Mouse (Mus musculus) heart, embryonic 11.5 days (tissue): ENCODE data around the gene Tom1l2. TPM values are rescaled to one million over a fixed set of nuclear protein-coding genes. Genes with fewer than 3 reads are reported as not detected.

ENCODE experiments used
- ATAC-seq: fragments of 200-750 bp; cut with Nextera tagmentation; replicated peaks from 2 replicates; pipeline ENCODE4 v1.8.0; 2017; ENCODE audit warnings: moderate library complexity; ENCODE audit not compliant: insufficient number of reproducible peaks, low FRiP score, low TSS enrichment
- H3K27ac ChIP-seq: fragments of 300-500 bp; sonication (generic); 2 replicates; pipeline ENCODE4 v1.5.1; 2014; ENCODE audit warnings: mild to moderate bottlenecking, low read depth, low read length
- H3K27me3 ChIP-seq: fragments of 300-500 bp; sonication (generic); 2 replicates; pipeline ENCODE4 v1.6.1; 2014; ENCODE audit warnings: mild to moderate bottlenecking, low read length, mixed read lengths; ENCODE audit not compliant: control insufficient read depth, insufficient read depth
- H3K36me3 ChIP-seq: fragments of 300-500 bp; sonication (generic); 2 replicates; pipeline ENCODE4 v1.6.1; 2014; ENCODE audit warnings: mild to moderate bottlenecking, low read length, moderate library complexity, mixed read lengths; ENCODE audit not compliant: control insufficient read depth, insufficient read depth
- H3K4me1 ChIP-seq: fragments of 300-500 bp; sonication (generic); 2 replicates; pipeline ENCODE4 v1.6.1; 2014; ENCODE audit warnings: low read length; ENCODE audit not compliant: control insufficient read depth, insufficient read depth
- H3K4me2 ChIP-seq: fragments of 300-500 bp; sonication (generic); 2 replicates; pipeline ENCODE4 v1.6.1; 2014; ENCODE audit warnings: mild to moderate bottlenecking, moderate library complexity
- H3K4me3 ChIP-seq: fragments of 300-500 bp; sonication (generic); 2 replicates; pipeline ENCODE4 v1.5.1; 2014; ENCODE audit warnings: low read depth, low read length
- H3K9ac ChIP-seq: fragments of 300-500 bp; sonication (generic); 2 replicates; pipeline ENCODE4 v1.6.1; 2014; ENCODE audit warnings: mild to moderate bottlenecking, low read depth, low read length, moderate library complexity
- H3K9me3 ChIP-seq: fragments of 300-500 bp; sonication (generic); replicated peaks from 2 replicates; pipeline ENCODE4 v1.6.1; 2016; ENCODE audit warnings: low read length; ENCODE audit not compliant: control insufficient read depth
- WGBS: fragments of 180-500 bp; shearing (Covaris S2); extraction: QIAGEN DNeasy Blood & Tissue Kit; methylation state at CpG from one replicate; pipeline ENCODE4 v1.1.7; 2014; ENCODE audit not compliant: insufficient replicate concordance; 5-methylcytosine and 5-hydroxymethylcytosine counted together
- polyA plus RNA-seq: library from polyadenylated mRNA; unstranded; fragments of >200 nt; fragmentation: Nextera tagmentation; extraction: Ambion mirVana; gene quantifications from 2 replicates; pipeline ENCODE4 v1.2.1, GENCODE M21; 2014

Tom1l2 gene
- polyA plus RNA-seq, 1 experiment from 2014 or later = 16.0 TPM

GRCm38 (mm10) chr11:60374481-60374880 is 21.8 kb upstream of the Tom1l2 start:
- Histone ChIP-seq H3K4me2 (no peak overlapping the region), H3K9me3 (no peaks in the 10 kb centered on the region), H3K4me3 (no peak overlapping the region), H3K9ac (no peak overlapping the region), H3K27me3 (no peaks in the 10 kb centered on the region), H3K36me3 (no peaks in the 10 kb centered on the region), H3K4me1 (no peaks in the 10 kb centered on the region), H3K27ac (no peak overlapping the region)
- ATAC-seq = no peak
- 81% methylated on average over 6 of the region's 6 CpGs for WGBS

- Histone ChIP-seq H3K9ac (no peak overlapping the region), H3K4me2 (no peak overlapping the region), H3K27ac (no peak overlapping the region), H3K36me3 (no peaks in the 10 kb centered on the region), H3K9me3 (no peaks in the 10 kb centered on the region), H3K4me3 (no peak overlapping the region), H3K27me3 (no peaks in the 10 kb centered on the region), H3K4me1 (peaks cover 12% of the 10 kb centered on the region)
- WGBS = 80% methylated on average over 13 of the region's 13 CpGs
- no peak for ATAC-seq
Measured at GRCm38 (mm10) chr11:60370431-60370830, 17.7 kb upstream of the Tom1l2 start.

GRCm38 (mm10) chr11:60369448-60369847 is 16.7 kb upstream of the Tom1l2 start:
- no peaks in the 10 kb centered on the region for H3K27me3 ChIP-seq
- H3K9me3 ChIP-seq = no peaks in the 10 kb centered on the region
- H3K4me1 ChIP-seq = peaks cover 12% of the 10 kb centered on the region
- H3K9ac ChIP-seq = no peak overlapping the region
- H3K4me3 ChIP-seq = no peak overlapping the region
- 77% methylated on average over 4 of the region's 4 CpGs for WGBS
- ATAC-seq = no peak
- H3K36me3 ChIP-seq = no peaks in the 10 kb centered on the region
- no peak overlapping the region for H3K27ac ChIP-seq
- no peak overlapping the region for H3K4me2 ChIP-seq

DNA sequence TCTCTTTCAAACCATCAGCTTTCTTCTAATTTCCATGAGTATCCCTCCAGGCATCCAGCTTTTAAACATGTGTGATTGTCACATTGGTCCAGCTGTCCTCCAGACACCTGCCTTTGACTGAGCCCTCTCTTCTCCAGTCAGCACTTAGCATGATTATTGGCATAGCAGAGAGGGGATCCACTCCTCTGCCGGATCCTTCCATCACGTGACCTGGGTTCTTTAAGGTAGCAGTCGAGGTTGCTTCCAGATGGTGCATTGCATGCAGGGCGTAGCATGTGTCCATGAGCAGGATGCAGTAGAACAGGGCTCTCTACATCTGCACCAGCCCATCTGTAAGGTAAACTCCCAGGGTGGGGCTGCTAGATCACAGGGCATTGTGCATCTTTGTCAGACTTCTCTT is 16.2 kb upstream of the Tom1l2 start:
- WGBS = 63% methylated on average over 4 of the region's 4 CpGs
- no peak overlapping the region for H3K27ac ChIP-seq
- ATAC-seq = no peak

GRCm38 (mm10) chr11:60367256-60367655 is 14.6 kb upstream of the Tom1l2 start:
- no peaks in the 10 kb centered on the region for H3K36me3 ChIP-seq
- H3K4me2 ChIP-seq = no peak overlapping the region
- H3K9ac ChIP-seq = no peak overlapping the region
- no peak overlapping the region for H3K4me3 ChIP-seq
- no peaks in the 10 kb centered on the region for H3K27me3 ChIP-seq
- H3K27ac ChIP-seq = no peak overlapping the region
- H3K9me3 ChIP-seq = no peaks in the 10 kb centered on the region
- WGBS = 54% methylated on average over 3 of the region's 3 CpGs
- H3K4me1 ChIP-seq = peaks cover 12% of the 10 kb centered on the region
- no peak for ATAC-seq

More for the DNA sequence above, 16.2 kb upstream of the Tom1l2 start:
- no peak overlapping the region for H3K4me3 ChIP-seq
- no peaks in the 10 kb centered on the region for H3K36me3 ChIP-seq
- H3K4me2 ChIP-seq = no peak overlapping the region
- H3K9me3 ChIP-seq = no peaks in the 10 kb centered on the region
- H3K4me1 ChIP-seq = peaks cover 12% of the 10 kb centered on the region
- 0 out of 2 replicates have a peak overlapping the region, but pooled peaks have one; percentile 22 for H3K9ac ChIP-seq
- no peaks in the 10 kb centered on the region for H3K27me3 ChIP-seq

GRCm38 (mm10) chr11:60366239-60367019 is 13.7 kb upstream of the Tom1l2 start:
- H3K27ac ChIP-seq = peak overlapping the region; percentile 38; the same call in 1 of the 2 replicates
- 0 out of 2 replicates have a peak overlapping the region, but pooled peaks have one; percentile 43 for H3K9ac ChIP-seq
- no peaks in the 10 kb centered on the region for H3K9me3 ChIP-seq
- no peak for ATAC-seq
- H3K36me3 ChIP-seq = no peaks in the 10 kb centered on the region
- peaks cover 12% of the 10 kb centered on the region for H3K4me1 ChIP-seq
- no peaks in the 10 kb centered on the region for H3K27me3 ChIP-seq
- WGBS = 25% methylated on average over 16 of the region's 16 CpGs
- no peak overlapping the region for H3K4me3 ChIP-seq
- 0 out of 2 replicates have a peak overlapping the region, but pooled peaks have one; percentile 29 for H3K4me2 ChIP-seq

GRCm38 (mm10) chr11:60360631-60361201 is 8.0 kb upstream of the Tom1l2 start:
- H3K4me2 ChIP-seq = no peak overlapping the region
- no peaks in the 10 kb centered on the region for H3K27me3 ChIP-seq
- ATAC-seq = no peak
- H3K9ac ChIP-seq = no peak overlapping the region
- no peaks in the 10 kb centered on the region for H3K4me1 ChIP-seq
- H3K9me3 ChIP-seq = no peaks in the 10 kb centered on the region
- H3K27ac ChIP-seq = no peak overlapping the region
- no peak overlapping the region for H3K4me3 ChIP-seq
- H3K36me3 ChIP-seq = no peaks in the 10 kb centered on the region
- 65% methylated on average over 5 of the region's 5 CpGs for WGBS

DNA sequence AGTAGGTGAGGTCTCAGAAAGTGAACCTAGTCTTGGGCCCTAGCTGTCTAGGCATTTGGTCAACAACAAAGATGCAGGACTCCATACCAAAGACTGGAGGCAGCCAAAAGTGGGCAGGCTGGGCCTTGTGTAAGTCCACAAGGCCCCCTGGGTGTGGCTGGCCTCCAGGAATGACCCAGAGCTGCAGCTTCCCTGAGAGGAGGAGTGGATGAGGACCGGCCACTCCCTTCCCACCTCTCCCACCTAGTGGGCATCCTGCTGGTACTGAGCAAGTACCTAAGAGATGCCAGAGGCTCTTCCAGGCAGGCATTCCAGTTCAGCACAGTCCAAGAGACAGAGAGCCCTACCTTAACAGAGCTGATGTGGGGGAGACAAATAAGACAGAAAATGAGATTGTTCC is 7.2 kb upstream of the Tom1l2 start:
- Histone ChIP-seq H3K9ac (no peak overlapping the region), H3K9me3 (no peaks in the 10 kb centered on the region), H3K36me3 (no peaks in the 10 kb centered on the region), H3K4me3 (no peak overlapping the region), H3K27ac (no peak overlapping the region), H3K27me3 (no peaks in the 10 kb centered on the region), H3K4me1 (no peaks in the 10 kb centered on the region), H3K4me2 (no peak overlapping the region)
- 65% methylated on average over 1 of the region's 1 CpGs for WGBS
- ATAC-seq = no peak
